Mouse (Mus musculus): Measurements from ENCODE around the gene Unc93a. TPM values are rescaled to one million over a fixed set of nuclear protein-coding genes. Genes with fewer than 3 reads are reported as not detected.

Unc93a gene
- polyA plus RNA-seq, 1 experiment from 2014 or later: not detected

Other genes starting within 250 kb of the Unc93a start
- gene Pnldc1, start 221.6 kb downstream of the Unc93a start, polyA plus RNA-seq (2016; fragmentation: Nextera tagmentation; extraction: Ambion mirVana): 1.0 and 2.0 TPM in 2 replicates
- gene Tcp1, start 216.1 kb downstream of the Unc93a start, polyA plus RNA-seq (2016; fragmentation: Nextera tagmentation; extraction: Ambion mirVana): 468 and 517 TPM in 2 replicates
- 185 and 193 TPM in 2 replicates for gene Mrpl18, start 215.5 kb downstream of the Unc93a start, polyA plus RNA-seq (2016; fragmentation: Nextera tagmentation; extraction: Ambion mirVana)
- gene Acat3, start 191.2 kb downstream of the Unc93a start, polyA plus RNA-seq (2016; fragmentation: Nextera tagmentation; extraction: Ambion mirVana): 1.5 and 1.6 TPM in 2 replicates
- 410 and 455 TPM in 2 replicates for gene Acat2, start 171.1 kb downstream of the Unc93a start, polyA plus RNA-seq (2016; fragmentation: Nextera tagmentation; extraction: Ambion mirVana)
- gene Wtap, start 137.6 kb downstream of the Unc93a start, polyA plus RNA-seq (2016; fragmentation: Nextera tagmentation; extraction: Ambion mirVana): 132 and 138 TPM in 2 replicates
- 107 and 110 TPM in 2 replicates for gene Sod2, start 125.0 kb downstream of the Unc93a start, polyA plus RNA-seq (2016; fragmentation: Nextera tagmentation; extraction: Ambion mirVana)
- not detected in 2 replicates for gene Gpr31b, start 79.5 kb downstream of the Unc93a start, polyA plus RNA-seq (2016; fragmentation: Nextera tagmentation; extraction: Ambion mirVana)
- gene Tcp10b, start 70.7 kb downstream of the Unc93a start, polyA plus RNA-seq (2016; fragmentation: Nextera tagmentation; extraction: Ambion mirVana): 0.16 TPM in 1 of 2 replicates, not detected in the other
- not detected in 2 replicates for gene Smok2a, start 89.4 kb upstream of the Unc93a start, polyA plus RNA-seq (2016; fragmentation: Nextera tagmentation; extraction: Ambion mirVana)
- gene Smok2b, start 98.4 kb upstream of the Unc93a start, polyA plus RNA-seq (2016; fragmentation: Nextera tagmentation; extraction: Ambion mirVana): not detected in 2 replicates
- not detected in 2 replicates for gene Tcp10c, start 222.8 kb upstream of the Unc93a start, polyA plus RNA-seq (2016; fragmentation: Nextera tagmentation; extraction: Ambion mirVana)

Data from midbrain, embryonic 10.5 days (tissue).